Mouse (Mus musculus): Measurements from ENCODE around the gene Ube2o. TPM values are rescaled to one million over a fixed set of nuclear protein-coding genes. Genes with fewer than 3 reads are reported as not detected.

Ube2o gene
- polyA plus RNA-seq, 1 experiment from 2014 or later = 18.7 TPM

GRCm38 (mm10) chr11:116575396-116575795 is 5.9 kb downstream of the Ube2o start:
- no peak for DNase-seq (ENCODE audit: low spot score, missing footprints)
- no peak overlapping the region for H3K4me2 ChIP-seq

DNA sequence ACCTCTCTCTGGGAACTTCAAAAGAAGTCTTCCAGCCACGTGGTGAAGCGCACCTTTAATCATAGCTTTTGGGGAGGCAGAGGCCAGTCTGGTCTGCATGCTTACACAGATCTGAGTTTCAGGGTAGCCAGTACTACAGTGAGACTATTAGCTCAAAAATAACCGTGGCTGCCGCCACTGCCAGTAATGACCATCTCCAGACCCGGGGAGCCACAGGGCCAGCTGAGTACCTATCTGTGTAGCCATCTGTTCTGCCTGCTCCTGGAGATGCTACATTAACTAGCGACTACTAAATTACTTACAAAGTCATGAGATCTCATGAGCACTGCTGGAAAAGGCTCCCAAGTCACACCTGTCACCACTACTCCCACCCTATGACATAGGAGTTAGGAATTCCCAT is 6.3 kb downstream of the Ube2o start:
- WGBS = 82% methylated on average over 6 of the region's 6 CpGs

More at GRCm38 (mm10) chr11:116575396-116575795, 5.9 kb downstream of the Ube2o start:
- 89% methylated on average over 2 of the region's 2 CpGs for WGBS
- no peak for ATAC-seq (ENCODE audit: low FRiP score)
- Histone ChIP-seq H3K4me3 (ENCODE audit: low read depth, low read length) (no peak overlapping the region), H3K27ac (ENCODE audit: low read depth, low read length) (no peak overlapping the region), H3K27me3 (ENCODE audit: control insufficient read depth, insufficient read depth, low read length) (no peaks in the 10 kb centered on the region), H3K4me1 (ENCODE audit: control insufficient read depth, insufficient read depth, low read length) (peaks cover 26% of the 10 kb centered on the region), H3K9me3 (ENCODE audit: control insufficient read depth, low read length) (no peaks in the 10 kb centered on the region), H3K36me3 (ENCODE audit: control insufficient read depth, insufficient read depth, low read length) (no peaks in the 10 kb centered on the region), H3K9ac (ENCODE audit: low read length) (no peak overlapping the region)

GRCm38 (mm10) chr11:116574486-116574885 is 6.8 kb downstream of the Ube2o start:
- H3K4me2 ChIP-seq = no peak overlapping the region
- H3K27me3 ChIP-seq (ENCODE audit: control insufficient read depth, insufficient read depth, low read length) = no peaks in the 10 kb centered on the region
- no peak for DNase-seq (ENCODE audit: low spot score, missing footprints)
- no peaks in the 10 kb centered on the region for H3K36me3 ChIP-seq (ENCODE audit: control insufficient read depth, insufficient read depth, low read length)
- H3K27ac ChIP-seq (ENCODE audit: low read depth, low read length) = no peak overlapping the region
- no peak overlapping the region for H3K4me3 ChIP-seq (ENCODE audit: low read depth, low read length)
- WGBS = 65% methylated on average over 6 of the region's 6 CpGs
- ATAC-seq (ENCODE audit: low FRiP score) = no peak
- no peak overlapping the region for H3K9ac ChIP-seq (ENCODE audit: low read length)
- peaks cover 21% of the 10 kb centered on the region for H3K4me1 ChIP-seq (ENCODE audit: control insufficient read depth, insufficient read depth, low read length)
- H3K9me3 ChIP-seq (ENCODE audit: control insufficient read depth, low read length) = no peaks in the 10 kb centered on the region

More for the DNA sequence above, 6.3 kb downstream of the Ube2o start:
- Histone ChIP-seq H3K27me3 (ENCODE audit: control insufficient read depth, insufficient read depth, low read length) (no peaks in the 10 kb centered on the region), H3K27ac (ENCODE audit: low read depth, low read length) (no peak overlapping the region), H3K4me3 (ENCODE audit: low read depth, low read length) (no peak overlapping the region), H3K9me3 (ENCODE audit: control insufficient read depth, low read length) (no peaks in the 10 kb centered on the region), H3K36me3 (ENCODE audit: control insufficient read depth, insufficient read depth, low read length) (no peaks in the 10 kb centered on the region), H3K9ac (ENCODE audit: low read length) (no peak overlapping the region), H3K4me1 (ENCODE audit: control insufficient read depth, insufficient read depth, low read length) (peaks cover 22% of the 10 kb centered on the region), H3K4me2 (no peak overlapping the region)
- no peak for ATAC-seq (ENCODE audit: low FRiP score)
- no peak for DNase-seq (ENCODE audit: low spot score, missing footprints)

DNA sequence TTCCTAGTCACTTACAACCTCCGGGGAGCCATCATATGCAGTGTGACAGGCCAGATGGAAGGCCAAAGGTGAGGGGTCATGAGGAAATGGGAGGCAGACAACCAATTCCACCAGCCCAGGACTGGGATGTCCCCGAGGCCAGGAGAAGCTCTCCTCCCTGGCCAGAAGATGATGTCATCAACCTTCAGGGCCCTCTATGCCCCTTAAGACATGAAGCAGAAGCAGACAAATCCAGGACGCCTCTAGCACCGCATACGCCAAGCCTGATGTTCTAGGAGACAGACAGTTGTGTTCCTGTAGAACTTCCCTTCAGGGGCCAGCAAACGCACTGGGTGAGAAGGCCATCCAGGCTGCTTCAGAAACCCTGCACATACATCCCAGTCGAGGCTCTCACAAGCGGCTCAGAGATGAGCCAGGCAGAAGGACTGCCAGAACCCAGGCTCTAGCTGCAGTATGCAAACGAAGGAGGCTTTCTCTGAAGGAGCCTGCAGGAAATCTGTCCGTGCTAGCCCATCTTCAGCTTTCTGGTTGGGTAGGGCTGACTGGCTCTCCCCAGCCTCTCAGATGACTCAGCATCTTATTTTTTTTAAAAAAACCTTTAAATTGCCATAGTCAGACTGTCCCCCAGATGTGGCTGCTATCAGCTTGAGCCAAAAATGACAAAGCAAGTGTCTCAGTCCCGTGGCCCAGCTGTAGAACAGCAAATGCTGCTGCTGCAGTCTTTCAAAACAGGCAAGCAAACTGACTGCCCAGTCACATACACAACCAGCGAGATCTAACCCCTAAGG is 8.3 kb downstream of the Ube2o start:
- Histone ChIP-seq H3K9ac (ENCODE audit: low read length) (no peak overlapping the region), H3K4me1 (ENCODE audit: control insufficient read depth, insufficient read depth, low read length) (peaks cover 21% of the 10 kb centered on the region), H3K4me3 (ENCODE audit: low read depth, low read length) (no peak overlapping the region), H3K9me3 (ENCODE audit: control insufficient read depth, low read length) (no peaks in the 10 kb centered on the region), H3K27ac (ENCODE audit: low read depth, low read length) (no peak overlapping the region), H3K4me2 (no peak overlapping the region), H3K27me3 (ENCODE audit: control insufficient read depth, insufficient read depth, low read length) (no peaks in the 10 kb centered on the region), H3K36me3 (ENCODE audit: control insufficient read depth, insufficient read depth, low read length) (no peaks in the 10 kb centered on the region)
- ATAC-seq (ENCODE audit: low FRiP score) = no peak
- no peak for DNase-seq (ENCODE audit: low spot score, missing footprints)
- WGBS = 65% methylated on average over 12 of the region's 12 CpGs

GRCm38 (mm10) chr11:116571767-116572679 is 9.2 kb downstream of the Ube2o start:
- 90% methylated on average over 19 of the region's 19 CpGs for WGBS
- Histone ChIP-seq H3K9ac (ENCODE audit: low read length) (no peak overlapping the region), H3K4me2 (no peak overlapping the region), H3K36me3 (ENCODE audit: control insufficient read depth, insufficient read depth, low read length) (no peaks in the 10 kb centered on the region), H3K27ac (ENCODE audit: low read depth, low read length) (no peak overlapping the region), H3K9me3 (ENCODE audit: control insufficient read depth, low read length) (no peaks in the 10 kb centered on the region), H3K4me3 (ENCODE audit: low read depth, low read length) (no peak overlapping the region), H3K4me1 (ENCODE audit: control insufficient read depth, insufficient read depth, low read length) (peaks cover 21% of the 10 kb centered on the region), H3K27me3 (ENCODE audit: control insufficient read depth, insufficient read depth, low read length) (no peaks in the 10 kb centered on the region)
- no peak for ATAC-seq (ENCODE audit: low FRiP score)
- DNase-seq (ENCODE audit: low spot score, missing footprints) = no peak

DNA sequence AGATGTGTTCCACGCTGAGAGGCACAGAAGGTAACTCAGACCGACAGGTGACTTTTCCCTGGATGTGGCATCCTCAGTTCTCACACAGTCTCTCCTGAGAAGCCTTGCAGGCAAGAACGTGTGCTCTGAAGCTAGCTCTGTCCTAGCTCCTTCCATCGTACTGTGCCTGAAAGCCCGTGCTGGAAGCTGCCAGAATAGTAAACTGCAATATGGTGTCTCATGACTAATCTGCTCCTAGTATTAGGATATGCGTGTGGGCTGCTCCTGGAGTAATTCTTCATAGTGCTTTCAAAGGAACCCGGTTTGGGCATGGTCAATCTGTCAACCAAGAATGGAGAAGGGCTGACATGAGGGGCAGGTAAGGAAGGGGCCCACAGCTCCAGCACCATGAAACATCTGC is 10.4 kb downstream of the Ube2o start:
- WGBS = 91% methylated on average over 7 of the region's 7 CpGs
- no peak for ATAC-seq (ENCODE audit: low FRiP score)
- peaks cover 15% of the 10 kb centered on the region for H3K4me1 ChIP-seq (ENCODE audit: control insufficient read depth, insufficient read depth, low read length)

GRCm38 (mm10) chr11:116567531-116567930 is 13.7 kb downstream of the Ube2o start:
- H3K27ac ChIP-seq (ENCODE audit: low read depth, low read length) = no peak overlapping the region
- no peaks in the 10 kb centered on the region; the same call in 1 of the 2 replicates for H3K4me1 ChIP-seq (ENCODE audit: control insufficient read depth, insufficient read depth, low read length)
- H3K9me3 ChIP-seq (ENCODE audit: control insufficient read depth, low read length) = no peaks in the 10 kb centered on the region
- no peak for DNase-seq (ENCODE audit: low spot score, missing footprints)
- H3K4me3 ChIP-seq (ENCODE audit: low read depth, low read length) = no peak overlapping the region
- H3K9ac ChIP-seq (ENCODE audit: low read length) = no peak overlapping the region
- no peak overlapping the region for H3K4me2 ChIP-seq
- no peak for ATAC-seq (ENCODE audit: low FRiP score)
- no peaks in the 10 kb centered on the region for H3K36me3 ChIP-seq (ENCODE audit: control insufficient read depth, insufficient read depth, low read length)
- WGBS = 88% methylated on average over 8 of the region's 8 CpGs
- no peaks in the 10 kb centered on the region for H3K27me3 ChIP-seq (ENCODE audit: control insufficient read depth, insufficient read depth, low read length)

More for the DNA sequence above, 10.4 kb downstream of the Ube2o start:
- no peak overlapping the region for H3K27ac ChIP-seq (ENCODE audit: low read depth, low read length)
- H3K4me2 ChIP-seq = no peak overlapping the region
- no peak for DNase-seq (ENCODE audit: low spot score, missing footprints)
- no peak overlapping the region for H3K9ac ChIP-seq (ENCODE audit: low read length)
- H3K36me3 ChIP-seq (ENCODE audit: control insufficient read depth, insufficient read depth, low read length) = no peaks in the 10 kb centered on the region
- H3K4me3 ChIP-seq (ENCODE audit: low read depth, low read length) = no peak overlapping the region
- no peaks in the 10 kb centered on the region for H3K9me3 ChIP-seq (ENCODE audit: control insufficient read depth, low read length)
- H3K27me3 ChIP-seq (ENCODE audit: control insufficient read depth, insufficient read depth, low read length) = no peaks in the 10 kb centered on the region

GRCm38 (mm10) chr11:116565283-116566041 is 15.8 kb downstream of the Ube2o start:
- no peak overlapping the region for H3K4me2 ChIP-seq
- H3K4me1 ChIP-seq (ENCODE audit: control insufficient read depth, insufficient read depth, low read length) = no peaks in the 10 kb centered on the region; the same call in 1 of the 2 replicates
- no peaks in the 10 kb centered on the region for H3K27me3 ChIP-seq (ENCODE audit: control insufficient read depth, insufficient read depth, low read length)
- ATAC-seq (ENCODE audit: low FRiP score) (no peak), DNase-seq (ENCODE audit: low spot score, missing footprints) (no peak)
- no peak overlapping the region for H3K9ac ChIP-seq (ENCODE audit: low read length)
- H3K9me3 ChIP-seq (ENCODE audit: control insufficient read depth, low read length) = no peaks in the 10 kb centered on the region
- 83% methylated on average over 7 of the region's 7 CpGs for WGBS
- no peaks in the 10 kb centered on the region for H3K36me3 ChIP-seq (ENCODE audit: control insufficient read depth, insufficient read depth, low read length)
- no peak overlapping the region for H3K27ac ChIP-seq (ENCODE audit: low read depth, low read length)
- H3K4me3 ChIP-seq (ENCODE audit: low read depth, low read length) = no peak overlapping the region

All from midbrain, embryonic 11.5 days (tissue).